Mouse (Mus musculus) layer of hippocampus, adult 8-10 months (tissue): ENCODE results near the gene Nr1h2. TPM values are rescaled to one million over a fixed set of nuclear protein-coding genes. Genes with fewer than 3 reads are reported as not detected.
A peak's percentile ranks its signal among the peaks of the same experiment; 100 is the strongest.

ENCODE experiments used
- DNase-seq, 2 experiments: peaks; one replicate each; pipeline ENCODE4 v3.0.0; 2022; ENCODE audit warnings: low spot score in 2 of 2
- total RNA-seq, 4 experiments: library from RNA; stranded (reverse); gene quantifications; 2 replicates each; pipeline ENCODE4 v1.2.4; 2022

The Nr1h2 gene
- total RNA-seq, 4 experiments from 2014 or later = 57.2 to 67.9 (median 61.1) TPM

GRCm38 (mm10) chr7:44585606-44586005 lies 31.9 kb upstream of the Nr1h2 start:
- no peak for DNase-seq

- no peak for DNase-seq
Measured at GRCm38 (mm10) chr7:44584921-44585320, 31.2 kb upstream of the Nr1h2 start.

GRCm38 (mm10) chr7:44584265-44584804 lies 30.6 kb upstream of the Nr1h2 start:
- DNase-seq = no peak

- no peak for DNase-seq
Measured at GRCm38 (mm10) chr7:44583146-44583545, 29.4 kb upstream of the Nr1h2 start.

- no peak for DNase-seq
Measured at GRCm38 (mm10) chr7:44582709-44583108, 29.0 kb upstream of the Nr1h2 start.

GRCm38 (mm10) chr7:44581637-44582036 lies 27.9 kb upstream of the Nr1h2 start:
- no peak for DNase-seq

- DNase-seq = no peak
Measured at GRCm38 (mm10) chr7:44576333-44576844, 22.6 kb upstream of the Nr1h2 start.

- no peak for DNase-seq
Measured at GRCm38 (mm10) chr7:44572956-44573484, 19.3 kb upstream of the Nr1h2 start.

- no peak for DNase-seq
Measured at GRCm38 (mm10) chr7:44572213-44572701, 18.5 kb upstream of the Nr1h2 start, which contains the start of gene Napsa. Gene Napsa, plus strand, starts transcription at chr7:44572380.

- no peak for DNase-seq
Measured at GRCm38 (mm10) chr7:44571811-44572210, 18.1 kb upstream of the Nr1h2 start.

- no peak for DNase-seq
Measured at GRCm38 (mm10) chr7:44570989-44571388, 17.2 kb upstream of the Nr1h2 start.

GRCm38 (mm10) chr7:44568803-44569202 lies 15.1 kb upstream of the Nr1h2 start:
- DNase-seq = no peak

- DNase-seq = no peak
Measured at GRCm38 (mm10) chr7:44565414-44565813, 11.7 kb upstream of the Nr1h2 start.

- DNase-seq = no peak
Measured at GRCm38 (mm10) chr7:44564486-44564885, 10.7 kb upstream of the Nr1h2 start.

- no peak for DNase-seq
Measured at GRCm38 (mm10) chr7:44563284-44563683, 9.5 kb upstream of the Nr1h2 start.

GRCm38 (mm10) chr7:44560435-44561400 lies 7.0 kb upstream of the Nr1h2 start:
- DNase-seq = peak in 1 of 2 experiments; percentile 84

- DNase-seq = no peak
Measured at GRCm38 (mm10) chr7:44557629-44558028, 3.9 kb upstream of the Nr1h2 start.

- peak in 1 of 2 experiments; percentile 43 for DNase-seq
Measured at GRCm38 (mm10) chr7:44553196-44553764, 471 bp downstream of the Nr1h2 start.

GRCm38 (mm10) chr7:44552141-44552908 lies 1.4 kb downstream of the Nr1h2 start:
- no peak for DNase-seq

GRCm38 (mm10) chr7:44551731-44552130 lies 2.0 kb downstream of the Nr1h2 start:
- no peak for DNase-seq

- DNase-seq = no peak
Measured at GRCm38 (mm10) chr7:44551301-44551700, 2.5 kb downstream of the Nr1h2 start.
